Mouse (Mus musculus) neural tube, embryonic 13.5 days (tissue): ENCODE data around the gene Map1s. TPM values are rescaled to one million over a fixed set of nuclear protein-coding genes. Genes with fewer than 3 reads are reported as not detected.
A peak's percentile ranks its signal among the peaks of the same experiment; 100 is the strongest.

Experiments
- ATAC-seq: fragments of 200-750 bp; cut with Nextera tagmentation; 2 replicates; pipeline ENCODE4 v1.8.0; 2017; ENCODE audit warnings: low read depth, mild to moderate bottlenecking, moderate TSS enrichment, moderate library complexity
- H3K27ac ChIP-seq: fragments of 300-500 bp; sonication (generic); replicated peaks from 2 replicates; pipeline ENCODE4 v1.5.1; 2015; ENCODE audit warnings: moderate library complexity, mild to moderate bottlenecking, inconsistent platforms
- H3K27me3 ChIP-seq: fragments of 300-500 bp; sonication (generic); 2 replicates; pipeline ENCODE4 v1.6.1; 2015; ENCODE audit warnings: mild to moderate bottlenecking, inconsistent platforms
- H3K36me3 ChIP-seq: fragments of 300-500 bp; sonication (generic); 2 replicates; pipeline ENCODE4 v1.6.1; 2015; ENCODE audit warnings: mild to moderate bottlenecking, inconsistent platforms
- H3K4me1 ChIP-seq: fragments of 300-500 bp; sonication (generic); replicated peaks from 2 replicates; pipeline ENCODE4 v1.6.1; 2015; ENCODE audit warnings: inconsistent platforms
- H3K4me2 ChIP-seq: fragments of 300-500 bp; sonication (generic); 2 replicates; pipeline ENCODE4 v1.6.1; 2015; ENCODE audit warnings: inconsistent platforms, mild to moderate bottlenecking, moderate library complexity
- H3K4me3 ChIP-seq: fragments of 300-500 bp; sonication (generic); 2 replicates; pipeline ENCODE4 v1.5.1; 2015; ENCODE audit warnings: mild to moderate bottlenecking, inconsistent platforms
- H3K9ac ChIP-seq: fragments of 300-500 bp; sonication (generic); 2 replicates; pipeline ENCODE4 v1.6.1; 2015; ENCODE audit warnings: moderate library complexity, mild to moderate bottlenecking, inconsistent platforms
- H3K9me3 ChIP-seq: fragments of 300-500 bp; sonication (generic); 2 replicates; pipeline ENCODE4 v1.6.1; 2016; ENCODE audit warnings: inconsistent platforms
- WGBS: fragments of 180-500 bp; shearing (Covaris S2); methylation state at CpG from one replicate; pipeline ENCODE4 v1.1.7; 2015; 5-methylcytosine and 5-hydroxymethylcytosine counted together
- polyA plus RNA-seq: library from polyadenylated mRNA; unstranded; fragments of >200 nt; fragmentation: Nextera tagmentation; extraction: Ambion mirVana; gene quantifications from 2 replicates; pipeline ENCODE4 v1.2.1, GENCODE M21; 2015

Gene Map1s
- polyA plus RNA-seq, 1 experiment from 2014 or later: 60.7 TPM

DNA sequence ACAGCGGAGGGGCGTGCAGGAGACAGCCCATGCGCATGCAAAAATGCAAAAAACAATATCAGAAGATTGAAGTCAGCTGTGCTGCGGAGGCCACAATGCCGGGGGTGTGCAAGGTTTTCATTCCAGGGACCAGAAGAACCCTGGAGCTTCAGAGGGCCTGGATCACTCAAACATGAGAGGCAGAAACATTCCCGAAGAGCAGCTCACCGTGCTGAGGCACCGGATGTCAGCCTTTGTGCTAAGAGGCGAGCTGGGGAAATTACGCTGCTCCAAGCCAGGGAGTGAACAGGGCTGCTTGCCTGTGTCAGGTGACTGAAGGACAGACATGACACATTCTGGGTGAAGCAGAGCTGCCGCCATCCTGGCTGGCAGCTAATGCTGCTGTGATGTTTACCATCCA, 25.2 kb upstream of the Map1s start:
- Histone ChIP-seq H3K27me3 (0 out of 2 replicates have a peak, but pooled peaks cover 2% of the 10 kb centered on the region), H3K4me3 (no peak overlapping the region), H3K27ac (no peak overlapping the region), H3K9me3 (no peaks in the 10 kb centered on the region), H3K4me1 (peaks cover 10% of the 10 kb centered on the region), H3K4me2 (no peak overlapping the region), H3K36me3 (no peaks in the 10 kb centered on the region), H3K9ac (no peak overlapping the region; the same call in 1 of the 2 replicates)
- ATAC-seq: no peak
- 35% methylated on average over 11 of the region's 11 CpGs for WGBS

GRCm38 (mm10) chr8:70884186-70884585, 21.5 kb upstream of the Map1s start:
- peaks cover 23% of the 10 kb centered on the region for H3K27me3 ChIP-seq
- no peak overlapping the region for H3K4me2 ChIP-seq
- ATAC-seq: no peak
- WGBS: 87% methylated on average over 4 of the region's 4 CpGs
- no peaks in the 10 kb centered on the region for H3K9me3 ChIP-seq
- no peak overlapping the region for H3K4me3 ChIP-seq
- peaks cover 14% of the 10 kb centered on the region for H3K4me1 ChIP-seq
- no peaks in the 10 kb centered on the region for H3K36me3 ChIP-seq
- H3K9ac ChIP-seq: no peak overlapping the region
- no peak overlapping the region for H3K27ac ChIP-seq

DNA sequence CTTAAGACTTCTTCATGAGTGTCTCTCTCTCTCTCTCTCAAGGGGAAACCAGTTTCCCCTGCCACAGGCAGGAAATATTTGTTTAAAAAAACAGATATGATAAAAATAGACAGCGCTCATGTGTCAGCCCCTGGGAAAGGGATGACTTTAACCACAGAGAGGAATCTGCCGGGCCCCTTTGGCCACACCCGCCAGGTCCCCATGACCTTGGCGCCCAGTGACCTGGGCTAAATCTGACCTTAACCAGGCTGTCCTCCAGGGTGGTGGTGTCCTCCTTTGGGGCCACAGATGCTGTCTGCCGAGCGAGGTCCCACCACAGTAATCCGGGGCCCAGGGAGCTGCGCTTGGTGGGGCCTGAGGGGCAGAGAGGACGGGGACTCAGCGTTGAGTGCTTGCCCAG, 21.0 kb upstream of the Map1s start:
- no peaks in the 10 kb centered on the region for H3K9me3 ChIP-seq
- WGBS: 89% methylated on average over 10 of the region's 10 CpGs
- H3K4me3 ChIP-seq: no peak overlapping the region
- no peak overlapping the region for H3K4me2 ChIP-seq
- peaks cover 28% of the 10 kb centered on the region for H3K27me3 ChIP-seq
- H3K36me3 ChIP-seq: no peaks in the 10 kb centered on the region
- H3K27ac ChIP-seq: no peak overlapping the region
- H3K9ac ChIP-seq: no peak overlapping the region
- no peak for ATAC-seq
- peaks cover 10% of the 10 kb centered on the region for H3K4me1 ChIP-seq

GRCm38 (mm10) chr8:70885612-70886011, 20.1 kb upstream of the Map1s start:
- H3K4me1 ChIP-seq: 0 out of 2 replicates have a peak, but pooled peaks cover 3% of the 10 kb centered on the region
- 16% methylated on average over 12 of the region's 12 CpGs for WGBS
- no peaks in the 10 kb centered on the region for H3K9me3 ChIP-seq
- no peak overlapping the region for H3K27ac ChIP-seq
- no peak overlapping the region for H3K4me3 ChIP-seq
- ATAC-seq: no peak
- H3K36me3 ChIP-seq: peaks cover under 1% of the 10 kb centered on the region; the same call in 1 of the 2 replicates
- H3K4me2 ChIP-seq: no peak overlapping the region
- peaks cover 36% of the 10 kb centered on the region for H3K27me3 ChIP-seq
- no peak overlapping the region for H3K9ac ChIP-seq

DNA sequence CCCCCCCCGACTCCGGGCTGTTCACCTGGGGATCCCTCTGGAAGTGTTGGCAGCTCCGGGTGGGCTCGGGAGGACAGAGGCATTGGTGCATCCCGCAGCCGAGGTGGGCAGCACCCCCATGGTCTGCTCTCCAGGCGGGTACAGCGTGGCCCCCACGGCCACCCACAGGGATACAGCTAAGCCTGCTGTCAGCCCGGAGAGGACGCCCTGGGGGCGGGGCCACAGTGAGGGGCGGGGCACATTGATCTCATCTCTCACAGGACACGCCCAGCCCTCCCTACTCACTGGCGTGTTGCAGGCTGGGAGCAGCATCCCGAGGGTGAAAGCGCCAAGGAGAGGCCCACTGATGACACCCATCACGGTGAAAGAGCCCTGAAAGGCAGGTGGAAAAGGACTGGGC, 18.1 kb upstream of the Map1s start:
- Histone ChIP-seq H3K4me2 (peak overlapping the region; percentile 33), H3K36me3 (peaks cover 5% of the 10 kb centered on the region; the same call in 1 of the 2 replicates), H3K9me3 (no peaks in the 10 kb centered on the region), H3K9ac (no peak overlapping the region), H3K27me3 (peaks cover 55% of the 10 kb centered on the region), H3K4me1 (peaks cover 12% of the 10 kb centered on the region), H3K4me3 (peak overlapping the region; percentile 17), H3K27ac (no peak overlapping the region)
- WGBS: 3% methylated on average over 16 of the region's 18 CpGs
- no peak for ATAC-seq

DNA sequence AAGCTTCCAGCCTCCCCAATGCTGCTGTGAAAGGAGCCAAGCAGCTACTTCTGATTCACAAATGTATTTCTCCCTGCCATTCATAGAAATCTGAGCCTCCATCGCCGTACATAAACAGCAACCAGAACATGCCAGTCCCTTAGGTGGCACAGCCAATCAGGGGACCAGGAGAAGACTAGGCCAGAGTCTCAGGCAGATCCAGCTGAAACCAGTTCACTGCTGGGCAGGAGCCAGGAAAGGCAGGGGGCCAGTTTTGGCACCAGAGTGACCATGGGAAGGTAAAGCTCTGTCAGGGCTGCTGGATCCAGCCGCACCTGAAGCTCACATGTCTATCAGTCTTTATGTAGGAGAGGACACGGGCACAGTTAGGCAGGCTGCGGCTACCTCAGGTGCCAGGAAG, 15.1 kb upstream of the Map1s start:
- Histone ChIP-seq H3K4me3 (no peak overlapping the region), H3K36me3 (peaks cover 34% of the 10 kb centered on the region), H3K27ac (no peak overlapping the region), H3K9ac (no peak overlapping the region), H3K27me3 (peaks cover 80% of the 10 kb centered on the region), H3K9me3 (no peaks in the 10 kb centered on the region), H3K4me1 (peaks cover 17% of the 10 kb centered on the region), H3K4me2 (no peak overlapping the region)
- WGBS: 89% methylated on average over 5 of the region's 5 CpGs
- no peak for ATAC-seq

GRCm38 (mm10) chr8:70891356-70891755, 14.4 kb upstream of the Map1s start:
- WGBS: 8% methylated on average over 21 of the region's 21 CpGs
- ATAC-seq: no peak
- no peak overlapping the region for H3K27ac ChIP-seq
- H3K4me1 ChIP-seq: peaks cover 24% of the 10 kb centered on the region
- H3K4me2 ChIP-seq: no peak overlapping the region
- no peaks in the 10 kb centered on the region for H3K9me3 ChIP-seq
- peaks cover 35% of the 10 kb centered on the region for H3K36me3 ChIP-seq
- H3K4me3 ChIP-seq: no peak overlapping the region
- peaks cover 73% of the 10 kb centered on the region for H3K27me3 ChIP-seq
- H3K9ac ChIP-seq: no peak overlapping the region

- peak within 1 kb of the TSS; percentile 56 for H3K9ac ChIP-seq
- peaks cover 35% of the 10 kb centered on the region for H3K36me3 ChIP-seq
- no peak within 1 kb of the TSS for H3K27ac ChIP-seq
- peaks cover 27% of the 10 kb centered on the region for H3K4me1 ChIP-seq
- peaks cover 71% of the 10 kb centered on the region for H3K27me3 ChIP-seq
- 2% methylated on average over 80 of the region's 80 CpGs for WGBS
- H3K4me2 ChIP-seq: peak within 1 kb of the TSS; percentile 49
- no peak for ATAC-seq
- H3K9me3 ChIP-seq: no peaks in the 10 kb centered on the region
- peak within 1 kb of the TSS; percentile 26 for H3K4me3 ChIP-seq
Measured at GRCm38 (mm10) chr8:70892022-70892895, 13.5 kb upstream of the Map1s start, which contains the start of gene Slc5a5. Gene Slc5a5, minus strand, starts transcription at chr8:70892757.

DNA sequence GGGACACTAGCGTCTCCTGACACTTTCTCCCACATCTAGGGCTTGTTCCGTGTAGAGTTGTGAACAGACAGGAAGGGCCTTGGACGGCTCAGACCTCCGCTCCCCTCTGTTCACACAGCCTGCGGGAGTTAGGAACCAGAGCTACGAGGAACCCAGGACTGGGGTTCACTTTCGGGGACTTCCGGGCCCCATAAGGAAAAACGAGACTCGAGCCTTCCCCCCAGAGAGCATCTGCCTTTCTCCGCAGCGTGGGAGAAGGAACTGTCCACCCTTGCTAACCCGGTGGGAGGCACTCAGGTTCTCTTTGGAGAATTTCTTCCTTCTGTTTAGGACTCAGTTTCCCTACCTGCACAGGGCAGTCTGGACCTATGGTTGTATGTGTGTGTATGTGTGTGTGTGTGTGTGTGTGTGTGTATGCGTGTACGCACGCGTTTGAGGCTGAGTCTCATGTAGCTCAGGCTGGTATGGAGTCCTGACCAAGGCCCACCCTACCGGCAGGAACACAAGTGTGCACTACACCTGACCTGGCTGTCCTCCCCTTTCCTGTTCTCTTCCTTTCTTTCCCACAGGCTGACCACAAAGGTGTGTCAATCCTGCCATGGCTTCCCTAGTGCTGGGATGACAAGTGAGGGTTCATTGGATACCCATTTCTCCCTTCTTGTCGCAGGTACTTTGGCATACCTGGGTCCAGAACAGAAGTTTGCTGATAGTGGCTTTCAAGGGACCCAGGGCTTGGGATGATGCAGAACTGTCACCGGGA, 12.7 kb upstream of the Map1s start:
- Histone ChIP-seq H3K27me3 (peaks cover 68% of the 10 kb centered on the region), H3K4me1 (peaks cover 23% of the 10 kb centered on the region), H3K4me3 (peak overlapping the region; percentile 26), H3K27ac (no peak overlapping the region), H3K36me3 (peaks cover 35% of the 10 kb centered on the region), H3K4me2 (peak overlapping the region; percentile 49), H3K9me3 (no peaks in the 10 kb centered on the region), H3K9ac (peak overlapping the region; percentile 56; the same call in 1 of the 2 replicates)
- ATAC-seq: no peak
- 28% methylated on average over 20 of the region's 20 CpGs for WGBS

DNA sequence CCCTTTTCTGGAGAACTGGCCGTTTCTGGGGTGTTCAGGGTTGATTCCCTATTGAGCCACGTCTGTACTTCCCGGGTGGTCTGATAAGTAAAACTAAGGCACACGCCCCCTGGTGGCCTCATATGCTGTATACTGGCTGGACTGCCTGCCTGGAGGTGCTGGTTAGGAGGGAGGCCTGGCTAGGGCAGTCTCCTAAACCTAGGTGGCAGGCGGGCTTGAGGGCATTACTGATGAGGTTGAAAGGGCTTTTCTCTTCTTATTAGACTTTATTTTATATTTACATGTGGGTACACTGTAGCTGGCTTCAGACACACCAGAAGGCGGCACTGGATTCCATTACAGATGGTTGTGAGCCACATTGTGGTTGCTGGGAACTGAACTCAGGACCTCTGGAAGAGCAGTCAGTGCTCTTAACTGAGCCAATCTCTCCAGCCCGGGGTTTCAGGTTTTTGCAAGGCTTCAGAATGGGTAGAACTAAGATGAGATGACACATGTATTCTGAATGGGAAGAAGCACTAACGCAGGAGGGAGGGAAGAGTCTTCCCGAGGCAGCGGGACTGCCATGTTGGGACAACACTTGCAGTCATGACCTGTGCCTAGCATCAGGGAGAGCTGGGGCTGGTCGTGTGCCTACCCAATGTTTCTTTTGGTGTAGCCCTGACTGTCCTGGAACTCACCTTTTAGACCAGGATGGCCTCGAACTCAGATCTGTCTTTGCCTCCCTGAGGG, 11.9 kb upstream of the Map1s start:
- 32% methylated on average over 12 of the region's 12 CpGs for WGBS
- H3K4me1 ChIP-seq: peaks cover 31% of the 10 kb centered on the region
- H3K27me3 ChIP-seq: peaks cover 64% of the 10 kb centered on the region
- no peak for ATAC-seq
- peaks cover 35% of the 10 kb centered on the region for H3K36me3 ChIP-seq
- H3K4me3 ChIP-seq: no peak overlapping the region
- H3K9ac ChIP-seq: no peak overlapping the region
- H3K9me3 ChIP-seq: no peaks in the 10 kb centered on the region
- no peak overlapping the region for H3K4me2 ChIP-seq
- no peak overlapping the region for H3K27ac ChIP-seq

- no peak overlapping the region for H3K27ac ChIP-seq
Measured at GRCm38 (mm10) chr8:70894385-70894720, 11.4 kb upstream of the Map1s start.

More at GRCm38 (mm10) chr8:70894385-70894720, 11.4 kb upstream of the Map1s start:
- H3K9ac ChIP-seq: no peak overlapping the region
- no peaks in the 10 kb centered on the region for H3K9me3 ChIP-seq
- peaks cover 31% of the 10 kb centered on the region for H3K4me1 ChIP-seq
- ATAC-seq: no peak
- no peak overlapping the region for H3K4me2 ChIP-seq
- H3K36me3 ChIP-seq: peaks cover 35% of the 10 kb centered on the region
- H3K27me3 ChIP-seq: peaks cover 58% of the 10 kb centered on the region
- WGBS: 60% methylated on average over 2 of the region's 2 CpGs
- H3K4me3 ChIP-seq: no peak overlapping the region
